Mouse (Mus musculus) limb, embryonic 15.5 days (tissue): ENCODE results near the gene Slc39a10. TPM values are rescaled to one million over a fixed set of nuclear protein-coding genes. Genes with fewer than 3 reads are reported as not detected.

Experiments used
- ATAC-seq: fragments of 200-750 bp; cut with Nextera tagmentation; 2 replicates; pipeline ENCODE4 v1.8.0; 2017; ENCODE audit warnings: low read depth, moderate TSS enrichment; ENCODE audit not compliant: insufficient number of reproducible peaks, low FRiP score, low TSS enrichment
- H3K27ac ChIP-seq: fragments of 300-500 bp; sonication (generic); 2 replicates; pipeline ENCODE4 v1.5.1; 2015; ENCODE audit warnings: moderate library complexity, mild to moderate bottlenecking, inconsistent platforms
- H3K27me3 ChIP-seq: fragments of 300-500 bp; sonication (generic); 2 replicates; pipeline ENCODE4 v1.6.1; 2015; ENCODE audit warnings: inconsistent platforms
- H3K36me3 ChIP-seq: fragments of 300-500 bp; sonication (generic); 2 replicates; pipeline ENCODE4 v1.6.1; 2015; ENCODE audit warnings: inconsistent platforms
- H3K4me1 ChIP-seq: fragments of 300-500 bp; sonication (generic); 2 replicates; pipeline ENCODE4 v1.6.1; 2015; ENCODE audit warnings: inconsistent platforms
- H3K4me2 ChIP-seq: fragments of 300-500 bp; sonication (generic); 2 replicates; pipeline ENCODE4 v1.6.1; 2015; ENCODE audit warnings: mild to moderate bottlenecking, inconsistent platforms
- H3K4me3 ChIP-seq: fragments of 300-500 bp; sonication (generic); 2 replicates; pipeline ENCODE4 v1.5.1; 2015; ENCODE audit warnings: mild to moderate bottlenecking, inconsistent platforms
- H3K9ac ChIP-seq: fragments of 300-500 bp; sonication (generic); 2 replicates; pipeline ENCODE4 v1.6.1; 2015; ENCODE audit warnings: inconsistent platforms
- H3K9me3 ChIP-seq: fragments of 300-500 bp; sonication (generic); 2 replicates; pipeline ENCODE4 v1.6.1; 2016; ENCODE audit warnings: inconsistent platforms
- WGBS: fragments of 180-500 bp; shearing (Covaris S2); methylation state at CpG from one replicate; pipeline ENCODE4 v1.1.7; 2015; 5-methylcytosine and 5-hydroxymethylcytosine counted together
- polyA plus RNA-seq: library from polyadenylated mRNA; unstranded; fragments of >200 nt; fragmentation: Nextera tagmentation; extraction: Ambion mirVana; gene quantifications from 2 replicates; pipeline ENCODE4 v1.2.1, GENCODE M21; 2015

The Slc39a10 gene
- polyA plus RNA-seq, 1 experiment from 2014 or later = 49.4 TPM

DNA sequence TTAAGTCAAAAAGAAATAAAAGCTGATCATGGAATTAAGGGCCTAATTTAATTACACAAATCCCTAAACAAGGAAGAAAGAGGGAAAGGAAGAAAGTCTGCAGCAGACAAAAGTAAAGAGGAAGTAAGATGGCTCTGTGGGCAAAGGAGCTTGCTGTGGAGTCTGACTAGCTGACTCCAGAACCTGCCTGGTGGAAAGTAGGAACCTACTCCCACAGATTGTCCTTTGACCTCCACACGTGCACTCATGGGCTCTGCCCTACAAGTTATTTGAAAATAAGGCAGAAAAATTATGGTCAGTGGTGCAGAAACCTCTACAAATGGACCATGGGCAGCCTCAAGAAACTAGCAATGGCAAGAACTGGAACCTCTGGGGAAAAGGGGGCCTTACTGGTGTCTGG lies 32.6 kb downstream of the Slc39a10 start:
- WGBS = 74% methylated on average over 1 of the region's 1 CpGs
- Histone ChIP-seq H3K4me2 (no peak overlapping the region), H3K9ac (no peak overlapping the region), H3K4me1 (0 out of 2 replicates have a peak, but pooled peaks cover 2% of the 10 kb centered on the region), H3K36me3 (no peaks in the 10 kb centered on the region), H3K9me3 (no peaks in the 10 kb centered on the region), H3K27me3 (no peaks in the 10 kb centered on the region), H3K27ac (no peak overlapping the region), H3K4me3 (no peak overlapping the region)
- no peak for ATAC-seq

- 73% methylated on average over 5 of the region's 5 CpGs for WGBS
These were observed 34.1 kb downstream of the Slc39a10 start for GRCm38 (mm10) chr1:46858579-46858978.

GRCm38 (mm10) chr1:46856498-46856897 lies 36.2 kb downstream of the Slc39a10 start:
- ATAC-seq = no peak
- no peaks in the 10 kb centered on the region for H3K27me3 ChIP-seq
- no peak overlapping the region for H3K9ac ChIP-seq
- no peaks in the 10 kb centered on the region for H3K9me3 ChIP-seq
- H3K4me3 ChIP-seq = no peak overlapping the region
- no peak overlapping the region for H3K27ac ChIP-seq
- H3K4me1 ChIP-seq = peaks cover 10% of the 10 kb centered on the region
- H3K4me2 ChIP-seq = no peak overlapping the region
- WGBS = 49% methylated on average over 4 of the region's 4 CpGs
- H3K36me3 ChIP-seq = no peaks in the 10 kb centered on the region

More at GRCm38 (mm10) chr1:46858579-46858978, 34.1 kb downstream of the Slc39a10 start:
- no peak overlapping the region for H3K4me2 ChIP-seq
- no peak overlapping the region for H3K9ac ChIP-seq
- H3K27me3 ChIP-seq = no peaks in the 10 kb centered on the region
- no peaks in the 10 kb centered on the region for H3K9me3 ChIP-seq
- H3K4me3 ChIP-seq = no peak overlapping the region
- no peak overlapping the region for H3K27ac ChIP-seq
- peaks cover 8% of the 10 kb centered on the region for H3K4me1 ChIP-seq
- H3K36me3 ChIP-seq = no peaks in the 10 kb centered on the region
- ATAC-seq = no peak

DNA sequence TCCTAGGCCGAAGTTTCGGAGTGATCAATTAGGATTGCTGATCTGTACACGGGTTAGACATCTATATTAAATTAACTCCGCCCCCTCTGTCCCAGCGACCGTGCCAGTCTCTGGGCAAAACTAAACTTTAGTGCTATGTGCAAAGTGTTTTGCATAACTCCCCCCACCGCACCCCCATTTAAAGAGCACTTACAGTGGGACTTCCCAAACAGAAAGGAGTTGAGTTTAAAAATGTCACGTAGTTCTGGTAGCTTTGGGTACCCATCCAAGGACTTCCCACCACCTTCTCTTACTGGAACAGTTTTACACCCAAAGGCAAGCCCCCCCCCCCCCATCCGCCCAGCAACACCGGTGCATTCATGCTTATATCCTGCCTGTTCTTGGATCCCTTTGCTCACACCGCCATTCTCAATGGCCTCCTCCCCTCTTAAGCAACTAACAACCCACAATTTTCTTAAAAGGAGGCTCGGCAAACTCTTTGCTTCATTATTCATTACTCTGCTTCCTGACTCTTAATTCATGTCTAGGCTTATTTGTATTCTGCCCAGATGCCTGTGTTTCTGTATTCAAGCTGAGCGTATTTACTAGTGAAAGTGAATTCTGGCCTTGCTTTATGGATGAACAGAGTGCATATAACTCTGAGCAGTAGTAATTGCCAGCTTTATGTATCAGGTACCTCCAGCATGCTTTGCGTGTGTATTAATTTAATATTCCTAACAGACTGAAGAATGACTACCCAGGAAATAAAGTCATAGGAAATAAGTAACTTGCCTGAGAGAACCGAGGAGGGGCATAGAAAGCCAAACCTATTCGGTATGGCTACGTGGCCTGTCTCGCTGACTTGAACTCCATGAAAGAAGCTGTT lies 38.4 kb downstream of the Slc39a10 start:
- Histone ChIP-seq H3K36me3 (no peaks in the 10 kb centered on the region), H3K4me2 (peak overlapping the region; percentile 44), H3K27me3 (no peaks in the 10 kb centered on the region), H3K4me3 (peak overlapping the region; percentile 90), H3K9me3 (no peaks in the 10 kb centered on the region), H3K9ac (peak overlapping the region; percentile 44), H3K27ac (peak overlapping the region; percentile 100), H3K4me1 (peaks cover 16% of the 10 kb centered on the region)
- WGBS = 25% methylated on average over 18 of the region's 18 CpGs
- ATAC-seq = peak; percentile 59

- H3K9ac ChIP-seq = peak overlapping the region; percentile 100
- H3K27ac ChIP-seq = peak overlapping the region; percentile 100
- H3K27me3 ChIP-seq = no peaks in the 10 kb centered on the region
- ATAC-seq = peak; percentile 93
- peak overlapping the region; percentile 90 for H3K4me3 ChIP-seq
- peaks cover 16% of the 10 kb centered on the region for H3K4me1 ChIP-seq
- under 1% methylated on average over 86 of the region's 86 CpGs for WGBS
- no peaks in the 10 kb centered on the region for H3K9me3 ChIP-seq
- H3K4me2 ChIP-seq = peak overlapping the region; percentile 56
- H3K36me3 ChIP-seq = no peaks in the 10 kb centered on the region
These were observed 39.2 kb downstream of the Slc39a10 start for GRCm38 (mm10) chr1:46853317-46854035.

DNA sequence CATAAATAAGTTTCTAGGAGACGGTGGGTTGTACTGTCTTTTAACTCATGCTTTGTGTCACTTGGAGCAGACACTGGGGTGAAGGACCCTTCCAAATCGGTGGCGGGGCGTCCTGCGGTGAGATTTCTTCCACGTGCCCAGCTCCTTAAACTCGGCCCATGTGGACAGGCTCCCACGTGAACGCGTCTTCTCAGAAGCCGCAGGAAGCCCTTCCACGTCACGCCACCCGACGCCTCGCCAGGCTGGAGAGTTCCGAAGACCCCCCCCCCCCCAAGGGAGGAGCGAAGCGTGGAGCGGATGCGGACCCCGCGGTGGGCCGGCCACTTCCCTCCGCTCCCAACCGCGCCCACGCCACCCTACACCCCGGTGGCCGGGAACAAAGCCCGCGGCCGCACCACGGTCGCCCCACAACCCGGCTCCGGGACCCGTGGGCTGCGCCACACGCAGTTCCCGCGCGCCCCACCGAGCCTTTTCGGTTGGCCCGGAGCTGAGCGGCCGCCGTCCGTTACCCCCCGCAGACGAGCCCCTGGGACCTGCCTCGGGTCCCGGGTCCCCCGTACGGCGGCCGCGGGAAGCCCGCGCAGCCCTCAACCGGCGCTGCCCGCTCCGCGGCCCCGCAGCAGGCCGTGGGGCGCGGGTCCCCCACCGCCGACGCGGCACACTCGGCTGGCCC lies 39.9 kb downstream of the Slc39a10 start:
- Histone ChIP-seq H3K36me3 (no peaks in the 10 kb centered on the region), H3K27ac (peak overlapping the region; percentile 100), H3K4me2 (peak overlapping the region; percentile 56), H3K9ac (peak overlapping the region; percentile 100), H3K9me3 (no peaks in the 10 kb centered on the region), H3K27me3 (no peaks in the 10 kb centered on the region), H3K4me1 (peaks cover 16% of the 10 kb centered on the region), H3K4me3 (peak overlapping the region; percentile 90)
- ATAC-seq = peak; percentile 31
- under 1% methylated on average over 72 of the region's 75 CpGs for WGBS

- Histone ChIP-seq H3K27ac (peak overlapping the region; percentile 100), H3K4me3 (peak overlapping the region; percentile 90), H3K27me3 (no peaks in the 10 kb centered on the region), H3K4me1 (peaks cover 16% of the 10 kb centered on the region), H3K9me3 (no peaks in the 10 kb centered on the region), H3K9ac (peak overlapping the region; percentile 100), H3K36me3 (no peaks in the 10 kb centered on the region), H3K4me2 (peak overlapping the region; percentile 56)
- 2% methylated on average over 4 of the region's 4 CpGs for WGBS
- ATAC-seq = no peak
These were observed 40.4 kb downstream of the Slc39a10 start for GRCm38 (mm10) chr1:46852216-46852599.

- no peaks in the 10 kb centered on the region for H3K36me3 ChIP-seq
- H3K27me3 ChIP-seq = no peaks in the 10 kb centered on the region
- peaks cover 16% of the 10 kb centered on the region for H3K4me1 ChIP-seq
- no peaks in the 10 kb centered on the region for H3K9me3 ChIP-seq
- 37% methylated on average over 4 of the region's 4 CpGs for whole genome bisulfite sequencing
- H3K4me2 ChIP-seq = peak overlapping the region; percentile 56
- H3K9ac ChIP-seq = no peak overlapping the region
- H3K27ac ChIP-seq = peak overlapping the region; percentile 57
- peak overlapping the region; percentile 90 for H3K4me3 ChIP-seq
- ATAC-seq = no peak
These were observed 41.1 kb downstream of the Slc39a10 start for GRCm38 (mm10) chr1:46851586-46851985.

DNA sequence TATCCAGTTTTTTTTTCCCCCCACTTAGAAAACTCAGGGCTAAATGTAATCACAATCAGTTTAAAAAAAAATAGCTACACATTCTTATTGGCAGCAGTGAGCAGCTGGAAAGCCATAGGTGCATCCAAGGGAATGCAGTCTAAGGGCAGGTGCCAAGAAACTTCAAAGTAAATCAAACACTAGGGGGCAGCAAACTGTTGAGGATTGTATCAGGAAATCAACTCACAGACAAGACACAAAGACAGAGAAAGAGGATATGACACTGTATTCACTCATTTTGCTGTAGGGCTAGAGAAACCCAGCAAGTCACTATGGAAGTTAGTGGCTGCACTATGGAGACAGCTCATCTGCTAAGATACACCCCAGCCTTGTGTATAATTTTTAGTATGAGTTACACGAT lies 42.9 kb downstream of the Slc39a10 start:
- H3K9ac ChIP-seq = no peak overlapping the region
- no peaks in the 10 kb centered on the region for H3K27me3 ChIP-seq
- no peak overlapping the region for H3K4me3 ChIP-seq
- H3K27ac ChIP-seq = no peak overlapping the region
- H3K4me1 ChIP-seq = peaks cover 14% of the 10 kb centered on the region
- H3K4me2 ChIP-seq = no peak overlapping the region
- ATAC-seq = no peak
- H3K36me3 ChIP-seq = no peaks in the 10 kb centered on the region
- WGBS = 51% methylated on average over 1 of the region's 1 CpGs
- no peaks in the 10 kb centered on the region for H3K9me3 ChIP-seq

DNA sequence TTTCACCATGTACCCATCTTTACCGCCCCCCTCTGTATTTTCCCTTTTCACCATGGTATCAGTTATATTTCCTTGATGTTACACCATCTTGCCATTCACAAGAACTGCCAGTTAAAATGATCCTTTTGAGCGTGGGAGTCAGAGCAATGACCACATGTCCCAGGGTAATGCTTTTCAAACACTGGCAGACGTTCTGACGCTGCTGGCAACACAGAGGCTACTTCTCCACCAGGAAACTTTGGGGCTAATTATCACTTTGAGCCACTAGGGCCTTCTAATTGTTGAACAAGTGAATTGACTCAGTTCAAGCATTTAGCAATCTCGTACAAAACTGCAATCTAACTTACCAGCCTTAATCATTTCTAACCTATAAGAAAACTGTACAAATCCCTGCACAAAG lies 47.4 kb downstream of the Slc39a10 start:
- Histone ChIP-seq H3K4me3 (no peak overlapping the region), H3K27me3 (no peaks in the 10 kb centered on the region), H3K9ac (no peak overlapping the region), H3K36me3 (no peaks in the 10 kb centered on the region), H3K4me2 (no peak overlapping the region), H3K4me1 (no peaks in the 10 kb centered on the region), H3K9me3 (no peaks in the 10 kb centered on the region), H3K27ac (no peak overlapping the region)
- WGBS = 48% methylated on average over 5 of the region's 5 CpGs
- ATAC-seq = no peak

- no peaks in the 10 kb centered on the region for H3K36me3 ChIP-seq
- H3K9me3 ChIP-seq = no peaks in the 10 kb centered on the region
- H3K4me3 ChIP-seq = no peak overlapping the region
- no peak overlapping the region for H3K4me2 ChIP-seq
- H3K27me3 ChIP-seq = no peaks in the 10 kb centered on the region
- H3K9ac ChIP-seq = no peak overlapping the region
- WGBS = 82% methylated on average over 2 of the region's 2 CpGs
- no peaks in the 10 kb centered on the region for H3K4me1 ChIP-seq
- H3K27ac ChIP-seq = no peak overlapping the region
- no peak for ATAC-seq
These were observed 48.4 kb downstream of the Slc39a10 start for GRCm38 (mm10) chr1:46844281-46844680.

GRCm38 (mm10) chr1:46843406-46843805 lies 49.2 kb downstream of the Slc39a10 start:
- 50% methylated on average over 4 of the region's 4 CpGs for WGBS

More at GRCm38 (mm10) chr1:46843406-46843805, 49.2 kb downstream of the Slc39a10 start:
- Histone ChIP-seq H3K9ac (no peak overlapping the region), H3K27ac (no peak overlapping the region), H3K27me3 (no peaks in the 10 kb centered on the region), H3K4me3 (no peak overlapping the region), H3K9me3 (no peaks in the 10 kb centered on the region), H3K36me3 (no peaks in the 10 kb centered on the region), H3K4me2 (no peak overlapping the region), H3K4me1 (no peaks in the 10 kb centered on the region)
- ATAC-seq = no peak
